Mouse (Mus musculus) frontal cortex, postnatal 36 days (tissue): ENCODE measurements around the gene Ssxa1.
"Not testable (repeated sequence)": the region's sequence is repeated elsewhere in the genome, so short reads cannot be mapped to it uniquely, and the experiment has no call there.

ENCODE experiments used
- DNase-seq, 2 experiments: peaks; one replicate each; pipeline ENCODE4 v3.0.0; 2022; ENCODE audit warnings: low spot score in 2 of 2

The Ssxa1 gene

DNA sequence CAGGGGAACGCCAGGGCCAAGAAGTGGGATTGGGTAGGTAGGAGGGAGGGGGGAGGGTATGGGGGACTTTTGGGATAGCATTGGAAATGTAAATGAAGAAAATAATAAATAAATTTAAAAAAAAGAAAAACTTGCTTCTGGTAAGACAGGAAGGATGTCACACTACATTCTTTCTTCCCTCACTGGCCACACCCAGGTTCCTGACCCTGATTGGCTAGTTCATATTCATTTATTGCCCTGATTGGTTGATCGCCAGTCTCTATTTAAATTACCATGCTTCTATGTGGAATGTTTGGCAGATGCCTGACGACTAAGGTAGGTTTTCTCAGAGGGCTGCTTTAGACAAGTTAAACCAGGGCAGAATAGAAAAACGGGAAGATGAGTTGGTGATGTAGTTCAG, at the start of gene Ssxa1:
Ssxa1 (plus strand) TSS at position 301 of the 400 bp plus-strand sequence.
- no peak for DNase-seq

DNA sequence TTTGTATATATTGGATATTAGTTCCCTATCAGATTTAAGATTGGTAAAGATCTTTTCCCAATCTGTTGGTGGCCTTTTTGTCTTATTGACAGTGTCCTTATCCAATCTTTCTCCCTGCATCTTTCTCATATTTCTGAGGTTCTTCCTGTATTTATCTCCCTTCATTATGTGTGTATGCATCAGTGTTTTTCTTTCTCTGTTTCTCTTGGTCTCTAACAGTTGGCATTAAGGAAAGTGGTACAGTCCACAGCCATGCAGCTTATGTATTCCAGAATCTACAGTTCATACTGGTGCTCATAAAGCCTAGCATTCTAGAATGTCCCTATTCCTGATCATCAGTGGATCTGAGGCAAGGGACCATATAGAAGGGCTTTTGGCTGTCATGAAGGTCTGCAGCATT, 47.5 kb upstream of the Ssxa1 start, which contains the start of gene Spaca5:
Spaca5 (plus strand) TSS at position 301 of the 400 bp plus-strand sequence.
- no peak for DNase-seq

DNA sequence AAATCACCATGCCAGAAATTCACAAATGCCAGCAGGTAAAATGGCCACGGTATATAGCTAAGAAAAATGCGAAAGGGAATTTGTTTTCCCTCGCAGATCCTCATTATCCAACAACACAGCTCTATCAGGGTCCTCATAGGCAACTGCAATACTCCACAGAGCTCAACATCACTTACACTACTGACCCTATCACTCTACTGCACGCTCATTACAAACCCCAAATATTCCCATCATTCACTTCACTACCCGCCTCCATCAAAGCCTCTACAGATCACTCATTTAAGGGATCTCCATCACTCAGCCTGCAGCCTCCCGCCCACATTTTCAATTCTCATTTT, 27.0 kb upstream of the Ssxa1 start:
- DNase-seq, result peak in 1 of 2 experiments; percentile 0

DNA sequence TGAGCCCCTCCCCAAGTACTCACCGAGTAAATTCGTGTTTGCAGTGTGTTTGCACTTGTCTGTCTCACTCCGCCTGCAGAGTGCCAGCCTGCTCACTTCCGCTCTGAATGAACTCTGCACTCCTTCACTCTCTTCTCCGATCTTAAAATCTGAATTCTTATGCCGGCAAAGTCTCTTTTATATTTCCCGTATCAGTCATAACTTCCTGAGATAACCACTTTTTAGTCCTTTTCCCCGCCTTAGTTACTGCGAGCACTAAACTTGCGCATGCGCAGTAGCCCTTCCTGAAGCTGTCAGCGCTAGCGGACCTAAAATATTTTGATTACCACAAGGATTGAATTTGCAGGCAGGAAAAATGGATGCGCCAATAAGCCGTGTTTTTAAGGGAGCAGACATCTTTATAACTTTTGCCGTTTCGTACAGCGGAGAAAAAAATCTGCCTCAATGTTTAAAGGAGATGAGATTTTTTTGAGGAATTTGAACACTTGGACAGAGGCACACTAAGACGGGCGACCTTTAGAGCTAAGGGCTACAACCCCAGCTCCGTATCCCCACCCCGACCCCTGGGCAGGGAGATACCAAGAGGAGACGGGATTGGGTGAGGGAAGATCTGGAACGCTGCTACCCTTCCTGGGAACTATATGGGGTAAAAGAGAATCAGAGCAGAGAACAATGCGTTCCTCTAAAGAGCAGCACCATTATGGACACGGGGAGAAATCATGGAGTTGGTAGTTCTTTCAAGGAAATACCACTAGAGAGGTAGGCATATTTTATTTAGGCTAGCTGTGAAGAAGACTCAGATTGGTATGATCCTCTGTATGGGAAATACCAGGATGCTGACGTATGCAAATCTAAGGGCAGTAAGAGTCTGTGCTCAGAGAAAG, 26.4 kb upstream of the Ssxa1 start, which contains the start of gene Zfp300:
Zfp300 (minus strand) TSS at position 545 of the 884 bp plus-strand sequence.
- peak; percentile 58 to 72 for DNase-seq

DNA sequence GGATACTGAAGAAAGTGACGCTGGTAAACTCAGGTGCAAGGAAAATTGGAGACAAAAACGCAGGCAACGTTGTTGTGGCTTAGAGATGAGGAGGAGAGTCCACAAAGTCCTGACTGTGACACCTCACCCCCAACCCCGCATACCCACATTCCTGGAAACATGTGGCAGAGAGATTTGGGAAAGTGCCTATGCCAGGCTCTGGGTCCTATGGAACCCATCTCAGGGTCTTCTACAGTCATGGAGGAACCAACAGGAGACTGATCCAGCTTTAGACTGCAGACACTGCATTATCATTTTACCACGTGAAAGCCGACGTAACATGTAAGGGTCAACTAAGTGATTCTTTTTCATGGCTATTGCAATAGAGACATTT, 25.8 kb upstream of the Ssxa1 start:
- no peak for DNase-seq

DNA sequence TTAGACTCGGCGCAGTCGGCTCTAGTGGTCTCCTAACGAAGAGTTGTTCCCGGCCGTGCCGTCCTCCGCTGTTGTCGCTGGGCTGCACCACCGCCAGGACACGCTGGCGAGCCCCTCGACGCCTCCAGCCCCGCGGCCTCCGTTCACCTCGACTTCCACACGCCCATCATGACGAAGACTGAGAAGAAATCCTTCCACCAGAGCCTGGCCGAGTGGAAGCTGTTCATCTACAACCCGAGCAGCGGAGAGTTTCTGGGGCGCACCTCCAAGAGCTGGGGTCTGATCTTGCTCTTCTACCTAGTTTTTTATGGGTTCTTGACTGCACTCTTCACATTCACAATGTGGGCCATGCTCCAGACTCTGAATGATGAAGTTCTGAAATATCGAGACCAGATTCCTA, 31.1 kb downstream of the Ssxa1 start:
- not testable (repeated sequence) for DNase-seq
